Mouse (Mus musculus): ENCODE measurements around the gene Gm10318.

Gene Gm10318

GRCm38 (mm10) chr10:77890987-77891565 lies 38.4 kb downstream of the Gm10318 start:
- DNase-seq (ENCODE audit: low read depth, low spot score): no peak

- no peak for DNase-seq (ENCODE audit: low read depth, low spot score)
Measured at GRCm38 (mm10) chr10:77895562-77895961, 42.9 kb downstream of the Gm10318 start.

- no peak for DNase-seq (ENCODE audit: low read depth, low spot score)
Measured at GRCm38 (mm10) chr10:77900126-77900525, 47.5 kb downstream of the Gm10318 start.

GRCm38 (mm10) chr10:77900903-77901818 lies 48.5 kb downstream of the Gm10318 start:
- DNase-seq (ENCODE audit: low read depth, low spot score): no peak

- no peak for DNase-seq (ENCODE audit: low read depth, low spot score)
Measured at GRCm38 (mm10) chr10:77901871-77902210, 49.2 kb downstream of the Gm10318 start.

GRCm38 (mm10) chr10:77902211-77902893 lies 49.7 kb downstream of the Gm10318 start, which contains the start of gene Lrrc3:
TSS of gene Lrrc3 (minus strand) at chr10:77902536.
- no peak for DNase-seq (ENCODE audit: low read depth, low spot score)

- no peak for DNase-seq (ENCODE audit: low read depth, low spot score)
Measured at GRCm38 (mm10) chr10:77902894-77903715, 50.4 kb downstream of the Gm10318 start.

All from skeletal muscle tissue, adult 2 months (tissue).